Mouse (Mus musculus) ES-E14 (cell line): Measurements from ENCODE around the gene Sfxn3.
"Not testable (repeated sequence)": the region's sequence is repeated elsewhere in the genome, so short reads cannot be mapped to it uniquely, and the experiment has no call there.

ENCODE experiments used
- CHD2 ChIP-seq: IDR thresholded peaks from 2 replicates; pipeline ENCODE4 v1.6.1; 2014; ENCODE audit warnings: mild to moderate bottlenecking, low read depth, low read length, inconsistent platforms
- HCFC1 ChIP-seq: IDR thresholded peaks from 2 replicates; pipeline ENCODE4 v1.6.1; 2012; ENCODE audit warnings: low read length, inconsistent platforms, borderline replicate concordance; ENCODE audit not compliant: insufficient read depth
- MAFK ChIP-seq: IDR thresholded peaks from 2 replicates; pipeline ENCODE4 v1.6.1; 2014; ENCODE audit warnings: mild to moderate bottlenecking, low read depth, low read length, inconsistent platforms; ENCODE audit not compliant: insufficient read depth
- ZC3H11A ChIP-seq: IDR thresholded peaks from 2 replicates; pipeline ENCODE4 v1.6.1; 2012; ENCODE audit warnings: low read depth, mild to moderate bottlenecking, inconsistent platforms, low read length, borderline replicate concordance
- ZNF384 ChIP-seq: IDR thresholded peaks from 2 replicates; pipeline ENCODE4 v1.6.1; 2012; ENCODE audit warnings: low read depth, low read length, inconsistent platforms

GRCm38 (mm10) chr19:45038198-45038597 is 9.1 kb upstream of the Sfxn3 start:
- not testable (repeated sequence) for TF ChIP-seq ZNF384, CHD2, HCFC1, ZC3H11A, MAFK
